Mouse (Mus musculus): Measurements from ENCODE around the gene Serpina1b. TPM values are rescaled to one million over a fixed set of nuclear protein-coding genes. Genes with fewer than 3 reads are reported as not detected.
"Not testable (repeated sequence)": the region's sequence is repeated elsewhere in the genome, so short reads cannot be mapped to it uniquely, and the experiment has no call there.

Gene Serpina1b
- total RNA-seq, 2 experiments from 2014 or later: not detected

GRCm38 (mm10) chr12:103705547-103705946, 124.6 kb downstream of the Serpina1b start:
- DNase-seq (ENCODE audit: low spot score in 2 of 2): no peak

GRCm38 (mm10) chr12:103700144-103700750, 129.9 kb downstream of the Serpina1b start:
- DNase-seq (ENCODE audit: low spot score in 2 of 2): no peak

- DNase-seq (ENCODE audit: low spot score in 2 of 2): no peak
These were observed 134.7 kb downstream of the Serpina1b start, which contains the start of gene Serpina1f for GRCm38 (mm10) chr12:103695429-103695828. Serpina1f (minus strand) TSS chr12:103695529.

- DNase-seq (ENCODE audit: low spot score in 2 of 2): no peak
These were observed 141.9 kb downstream of the Serpina1b start for GRCm38 (mm10) chr12:103688221-103688814.

GRCm38 (mm10) chr12:103687021-103687420, 143.2 kb downstream of the Serpina1b start:
- DNase-seq (ENCODE audit: low spot score in 2 of 2): no peak

- peak; percentile 52 to 73 for DNase-seq (ENCODE audit: low spot score in 2 of 2)
These were observed 144.1 kb downstream of the Serpina1b start for GRCm38 (mm10) chr12:103686050-103686449.

GRCm38 (mm10) chr12:103685386-103685785, 144.8 kb downstream of the Serpina1b start:
- no peak for DNase-seq (ENCODE audit: low spot score in 2 of 2)

GRCm38 (mm10) chr12:103683775-103684174, 146.4 kb downstream of the Serpina1b start:
- DNase-seq (ENCODE audit: low spot score in 2 of 2): no peak

GRCm38 (mm10) chr12:103681739-103682138, 148.4 kb downstream of the Serpina1b start:
- no peak for DNase-seq (ENCODE audit: low spot score in 2 of 2)

GRCm38 (mm10) chr12:103681169-103681568, 149.0 kb downstream of the Serpina1b start:
- no peak for DNase-seq (ENCODE audit: low spot score in 2 of 2)

GRCm38 (mm10) chr12:103679853-103680252, 150.3 kb downstream of the Serpina1b start:
- not testable (repeated sequence) for DNase-seq (ENCODE audit: low spot score in 2 of 2)

Other genes with a start within 250 kb of the Serpina1b start
- gene Serpina10, start 198.9 kb downstream of the Serpina1b start, total RNA-seq (2021): not detected
- gene Serpina6, start 173.2 kb downstream of the Serpina1b start, total RNA-seq (2021): not detected
- gene Serpina16, start 154.2 kb downstream of the Serpina1b start, total RNA-seq (2021): not detected
- not detected for gene Serpina1f, start 134.8 kb downstream of the Serpina1b start, total RNA-seq (2021)
- not detected for gene Serpina1d, start 56.8 kb downstream of the Serpina1b start, total RNA-seq (2021)
- not detected for gene Serpina1a, start 33.2 kb upstream of the Serpina1b start, total RNA-seq (2021)
- gene Serpina1c, start 74.5 kb upstream of the Serpina1b start, total RNA-seq (2021): not detected
- not detected for gene Serpina1e, start 128.6 kb upstream of the Serpina1b start, total RNA-seq (2021)
- not detected for gene Serpina11, start 159.6 kb upstream of the Serpina1b start, total RNA-seq (2021)
- gene Serpina9, start 183.4 kb upstream of the Serpina1b start, total RNA-seq (2021): under 1 TPM in 1 of 2 experiments, not detected in 1; 0.32 TPM
- gene Serpina12, start 214.1 kb upstream of the Serpina1b start, total RNA-seq (2021): not detected